Mouse (Mus musculus): ENCODE measurements at regions not wholly inside any gene's neighbourhood (a gene's known extent, or its start where the extent isn't known, plus 50 kb on each side); places are given as distances from the start of the nearest gene placed in this dataset.

GRCm38 (mm10) chr13:53923721-53924374 lies 131.7 kb downstream of the Drd1 start:
- TF ChIP-seq RCOR1 (IDR thresholded peaks at IDR 0.05; ENCODE audit: low read depth, low read length) (no peak), POLR2AphosphoS2 (IDR thresholded peaks at IDR 0.05; ENCODE audit: low read length) (no peak), MAZ (IDR thresholded peaks at IDR 0.05; ENCODE audit: low read depth, low read length) (no peak), USF1 (IDR thresholded peaks at IDR 0.05; ENCODE audit: low read depth, low read length) (no peak), MYC (IDR thresholded peaks at IDR 0.05; ENCODE audit: low read depth, low read length) (no peak), GATA1 (IDR thresholded peaks at IDR 0.05; ENCODE audit: low read depth, low read length) (no peak), MEF2A (IDR thresholded peaks at IDR 0.05; ENCODE audit: extremely low read depth, insufficient replicate concordance, low read depth, low read length, poor library complexity, severe bottlenecking) (no peak), MAX (IDR thresholded peaks at IDR 0.05; ENCODE audit: low read length) (no peak), HCFC1 (IDR thresholded peaks at IDR 0.05; ENCODE audit: low read depth, low read length) (no peak), CHD1 (IDR thresholded peaks at IDR 0.05; ENCODE audit: low read depth, low read length) (no peak), CTCF (IDR thresholded peaks at IDR 0.05 in 2 of 3, conservative IDR thresholded peaks at IDR 0.05 in 1 of 3; ENCODE audit: control insufficient read depth in 1 of 3, insufficient read depth in 1 of 3, low read depth in 2 of 3, low read length in 3 of 3, poor library complexity in 1 of 3, severe bottlenecking in 1 of 3) (no peak)
- Histone ChIP-seq H3K36me3 (ENCODE audit: control insufficient read depth in 1 of 2, insufficient read depth in 2 of 2, low read length in 2 of 2) (no peaks in the 10 kb centered on the region), H3K4me3 (ENCODE audit: control insufficient read depth in 1 of 2, insufficient read depth in 1 of 2, low read depth in 2 of 2, low read length in 2 of 2) (no peak overlapping the region), H3K9ac (ENCODE audit: control insufficient read depth, low read depth, low read length, poor library complexity, severe bottlenecking) (no peak overlapping the region), H3K9me3 (replicated peaks; ENCODE audit: insufficient read depth, low read length) (no peaks in the 10 kb centered on the region), H3K79me2 (ENCODE audit: control insufficient read depth, insufficient read depth, low read length, poor library complexity) (no peaks in the 10 kb centered on the region), H3K27ac (ENCODE audit: control insufficient read depth, low read depth, low read length) (no peak overlapping the region), H3K4me1 (ENCODE audit: control insufficient read depth in 1 of 2, insufficient read depth in 2 of 2, low read length in 2 of 2) (no peaks in the 10 kb centered on the region), H3K27me3 (ENCODE audit: control insufficient read depth in 1 of 2, insufficient read depth in 2 of 2, low read length in 2 of 2) (no peaks in the 10 kb centered on the region; a peak in 1 of 4 replicates)
- no peak for DNase-seq (ENCODE audit: low read depth, low spot score)

- no peaks in the 10 kb centered on the region for H3K36me3 ChIP-seq (ENCODE audit: control insufficient read depth in 1 of 2, insufficient read depth in 2 of 2, low read length in 2 of 2)
- H3K4me3 ChIP-seq (ENCODE audit: control insufficient read depth in 1 of 2, insufficient read depth in 1 of 2, low read depth in 2 of 2, low read length in 2 of 2): no peak overlapping the region
- H3K9me3 ChIP-seq (replicated peaks; ENCODE audit: insufficient read depth, low read length): no peaks in the 10 kb centered on the region
- H3K9ac ChIP-seq (ENCODE audit: control insufficient read depth, low read depth, low read length, poor library complexity, severe bottlenecking): no peak overlapping the region
- no peaks in the 10 kb centered on the region for H3K79me2 ChIP-seq (ENCODE audit: control insufficient read depth, insufficient read depth, low read length, poor library complexity)
- TF ChIP-seq POLR2AphosphoS2 (IDR thresholded peaks at IDR 0.05; ENCODE audit: low read length): no peak
- TF ChIP-seq MAX (IDR thresholded peaks at IDR 0.05; ENCODE audit: low read length): no peak
- TF ChIP-seq MYC (IDR thresholded peaks at IDR 0.05; ENCODE audit: low read depth, low read length): no peak
- no peak for TF ChIP-seq TAL1 (IDR thresholded peaks at IDR 0.05; ENCODE audit: low read length)
- no peak for TF ChIP-seq MEF2A (IDR thresholded peaks at IDR 0.05; ENCODE audit: extremely low read depth, insufficient replicate concordance, low read depth, low read length, poor library complexity, severe bottlenecking)
- no peak for TF ChIP-seq NRF1 (IDR thresholded peaks at IDR 0.05; ENCODE audit: insufficient read depth, low read depth, low read length, poor library complexity, severe bottlenecking)
- no peak for TF ChIP-seq SMC3 (IDR thresholded peaks at IDR 0.05; ENCODE audit: low read depth, low read length)
- TF ChIP-seq RCOR1 (IDR thresholded peaks at IDR 0.05; ENCODE audit: low read depth, low read length): no peak
- TF ChIP-seq USF1 (IDR thresholded peaks at IDR 0.05; ENCODE audit: low read depth, low read length): no peak
- no peak for TF ChIP-seq POLR2AphosphoS5 (IDR thresholded peaks at IDR 0.05; ENCODE audit: borderline replicate concordance, low read depth, low read length)
- no peak for TF ChIP-seq MYB (IDR thresholded peaks at IDR 0.05; ENCODE audit: low read depth, low read length)
- no peak for TF ChIP-seq ZKSCAN1 (IDR thresholded peaks at IDR 0.05; ENCODE audit: low read depth, low read length)
- no peak for TF ChIP-seq RAD21 (IDR thresholded peaks at IDR 0.05; ENCODE audit: low read depth, low read length)
- TF ChIP-seq HCFC1 (IDR thresholded peaks at IDR 0.05; ENCODE audit: low read depth, low read length): no peak
- no peak for TF ChIP-seq MAFK (IDR thresholded peaks at IDR 0.05; ENCODE audit: borderline replicate concordance, low read depth, low read length)
- no peak for TF ChIP-seq TCF12 (IDR thresholded peaks at IDR 0.05; ENCODE audit: low read depth, low read length)
- TF ChIP-seq ZNF384 (IDR thresholded peaks at IDR 0.05; ENCODE audit: low read depth, low read length): no peak
- TF ChIP-seq E2F4 (IDR thresholded peaks at IDR 0.05; ENCODE audit: borderline replicate concordance, low read depth, low read length): no peak
- H3K27ac ChIP-seq (ENCODE audit: control insufficient read depth, low read depth, low read length): no peak overlapping the region
- no peak for DNase-seq (ENCODE audit: low read depth, low spot score)
- no peaks in the 10 kb centered on the region for H3K4me1 ChIP-seq (ENCODE audit: control insufficient read depth in 1 of 2, insufficient read depth in 2 of 2, low read length in 2 of 2)
- no peaks in the 10 kb centered on the region; a peak in 1 of 4 replicates for H3K27me3 ChIP-seq (ENCODE audit: control insufficient read depth in 1 of 2, insufficient read depth in 2 of 2, low read length in 2 of 2)
Measured at GRCm38 (mm10) chr13:53921796-53922195, 133.7 kb downstream of the Drd1 start.
